Mouse (Mus musculus) heart, postnatal 0 days (tissue): Measurements from ENCODE around the gene Pcsk5. TPM values are rescaled to one million over a fixed set of nuclear protein-coding genes. Genes with fewer than 3 reads are reported as not detected.

Experiments used
- ATAC-seq: fragments of 200-750 bp; cut with Nextera tagmentation; 2 replicates; pipeline ENCODE4 v1.8.0; 2017; ENCODE audit warnings: low read depth, moderate number of reproducible peaks, moderate library complexity; ENCODE audit not compliant: insufficient read depth
- DNase-seq: peaks from one replicate; pipeline ENCODE4 v3.0.0-alpha.2; 2016; ENCODE audit warnings: low spot score
- H3K27ac ChIP-seq: fragments of 300-500 bp; sonication (generic); 2 replicates; pipeline ENCODE4 v1.5.1; 2014; ENCODE audit warnings: low read depth, mild to moderate bottlenecking
- H3K27me3 ChIP-seq: fragments of 300-500 bp; sonication (generic); 2 replicates; pipeline ENCODE4 v1.6.1; 2014; ENCODE audit warnings: low read length, mixed read lengths; ENCODE audit not compliant: control insufficient read depth, insufficient read depth
- H3K36me3 ChIP-seq: fragments of 300-500 bp; sonication (generic); replicated peaks from 2 replicates; pipeline ENCODE4 v1.6.1; 2014; ENCODE audit warnings: low read length, mixed read lengths; ENCODE audit not compliant: control insufficient read depth, insufficient read depth
- H3K4me1 ChIP-seq: fragments of 300-500 bp; sonication (generic); 2 replicates; pipeline ENCODE4 v1.6.1; 2014; ENCODE audit warnings: antibody characterized with exemption; ENCODE audit not compliant: control insufficient read depth, insufficient read depth
- H3K4me2 ChIP-seq: fragments of 300-500 bp; sonication (generic); 2 replicates; pipeline ENCODE4 v1.6.1; 2014; ENCODE audit warnings: low read depth, mild to moderate bottlenecking, low read length, moderate library complexity
- H3K4me3 ChIP-seq: fragments of 300-500 bp; sonication (generic); 2 replicates; pipeline ENCODE4 v1.5.1; 2014; ENCODE audit warnings: low read depth, low read length
- H3K9ac ChIP-seq: fragments of 300-500 bp; sonication (generic); replicated peaks from 2 replicates; pipeline ENCODE4 v1.6.1; 2014; ENCODE audit warnings: low read depth, low read length, mixed read lengths
- H3K9me3 ChIP-seq: fragments of 300-500 bp; sonication (generic); replicated peaks from 2 replicates; pipeline ENCODE4 v1.6.1; 2016; ENCODE audit warnings: low read length; ENCODE audit not compliant: control insufficient read depth
- CTCF ChIP-seq: IDR thresholded peaks from 2 replicates; pipeline ENCODE4 v1.5.1; 2016; ENCODE audit warnings: antibody characterized with exemption, control low read depth, low read depth
- EP300 ChIP-seq: IDR thresholded peaks from 2 replicates; pipeline ENCODE4 v1.6.1; 2016; ENCODE audit warnings: antibody characterized with exemption, low read depth
- WGBS: fragments of 180-500 bp; shearing (Covaris S2); extraction: QIAGEN DNeasy Blood & Tissue Kit; methylation state at CpG from one replicate; pipeline ENCODE4 v1.1.7; 2014; 5-methylcytosine and 5-hydroxymethylcytosine counted together
- polyA plus RNA-seq: library from polyadenylated mRNA; unstranded; fragments of >200 nt; fragmentation: Nextera tagmentation; extraction: Ambion mirVana; gene quantifications from 2 replicates; pipeline ENCODE4 v1.2.1, GENCODE M21; 2015
- total RNA-seq: library from RNA; depleted of rRNA; stranded (reverse); fragments of >200 nt; gene quantifications from 2 replicates; pipeline ENCODE4 v1.2.3, GENCODE M21; 2014; ENCODE audit warnings: low replicate concordance

Pcsk5 gene
- total and polyA plus RNA-seq, 2 experiments from 2014 or later: 4.8 to 7.9 TPM

DNA sequence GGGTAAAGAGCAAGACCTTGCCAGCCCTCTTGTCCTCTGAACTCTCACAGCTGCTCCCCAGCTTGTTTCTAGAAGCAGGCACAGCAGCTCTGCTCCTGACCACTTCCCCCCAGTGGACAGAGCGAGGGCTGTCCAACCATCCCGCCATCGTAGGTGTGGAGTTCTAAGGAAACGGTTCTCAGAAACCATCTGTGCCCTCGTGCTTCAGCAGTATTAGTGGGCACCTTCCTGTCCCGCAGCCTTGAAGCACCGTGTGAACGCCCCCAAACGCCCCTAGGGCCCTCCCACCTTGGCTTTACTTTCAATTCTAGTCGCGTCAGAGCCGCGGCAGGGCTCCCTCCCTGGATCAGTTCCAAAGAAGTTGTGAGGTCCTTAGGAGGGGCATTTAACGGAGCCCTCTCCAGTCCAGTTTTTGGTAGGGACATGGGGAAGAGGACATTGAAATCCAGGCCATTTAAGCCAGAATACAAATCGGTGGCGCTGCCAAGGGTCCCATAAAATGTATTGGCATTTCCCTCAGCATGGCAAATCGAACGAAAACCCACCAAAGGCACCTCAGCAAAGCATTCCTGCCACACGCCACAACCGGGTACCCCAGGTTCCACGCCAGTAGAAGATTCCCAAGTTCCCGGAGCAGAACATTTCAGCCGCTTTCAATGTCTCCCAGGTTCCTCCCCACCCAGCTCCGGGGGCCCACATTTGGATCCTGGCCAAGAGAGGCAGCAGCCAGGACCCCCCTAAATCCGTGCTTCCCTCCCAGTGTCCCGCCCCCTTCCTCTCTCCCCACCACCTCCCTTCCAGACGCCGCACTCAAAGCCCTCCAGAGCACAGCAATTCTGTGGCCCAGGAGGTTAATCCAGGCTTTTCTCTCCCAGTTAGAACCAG is 1.5 kb downstream of the Pcsk5 start:
- Histone ChIP-seq H3K4me3 (peak overlapping the region; percentile 68), H3K27ac (no peak overlapping the region), H3K36me3 (no peaks in the 10 kb centered on the region), H3K9ac (peak overlapping the region; percentile 63), H3K4me2 (peak overlapping the region; percentile 96), H3K9me3 (no peaks in the 10 kb centered on the region), H3K27me3 (no peaks in the 10 kb centered on the region), H3K4me1 (peaks cover 36% of the 10 kb centered on the region)
- ATAC-seq (no peak), DNase-seq (peak; percentile 32)
- TF ChIP-seq EP300 (no peak), CTCF (peak; percentile 38)
- under 1% methylated on average over 28 of the region's 28 CpGs for WGBS

DNA sequence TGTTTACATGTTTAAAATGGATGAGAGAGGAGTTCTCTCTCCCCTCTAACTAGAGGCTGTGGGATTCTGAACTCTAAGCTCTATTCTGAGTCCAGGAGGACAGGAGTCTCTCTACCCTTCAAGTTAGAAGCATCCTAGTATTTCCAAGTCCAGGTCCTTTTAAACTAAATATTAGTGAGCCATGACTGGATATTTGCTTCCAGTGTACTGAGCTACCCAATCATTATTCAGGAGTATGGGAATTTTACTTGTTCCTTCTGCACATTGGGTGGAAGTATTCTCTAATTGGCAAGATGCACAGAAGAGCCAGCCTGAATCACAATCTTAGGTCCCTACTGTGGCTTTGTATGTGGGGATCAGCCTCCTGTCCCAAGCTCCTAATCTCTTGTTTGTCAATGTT is 2.5 kb downstream of the Pcsk5 start:
- ATAC-seq (no peak), DNase-seq (no peak)
- H3K4me2 ChIP-seq: peak overlapping the region; percentile 96; the same call in 1 of the 2 replicates
- TF ChIP-seq CTCF: no peak
- no peak for TF ChIP-seq EP300
- H3K27ac ChIP-seq: no peak overlapping the region
- no peak overlapping the region for H3K4me3 ChIP-seq
- H3K9ac ChIP-seq: 0 out of 2 replicates have a peak overlapping the region, but pooled peaks have one; percentile 63
- H3K4me1 ChIP-seq: peaks cover 32% of the 10 kb centered on the region
- H3K9me3 ChIP-seq: no peaks in the 10 kb centered on the region
- H3K27me3 ChIP-seq: no peaks in the 10 kb centered on the region
- H3K36me3 ChIP-seq: no peaks in the 10 kb centered on the region

DNA sequence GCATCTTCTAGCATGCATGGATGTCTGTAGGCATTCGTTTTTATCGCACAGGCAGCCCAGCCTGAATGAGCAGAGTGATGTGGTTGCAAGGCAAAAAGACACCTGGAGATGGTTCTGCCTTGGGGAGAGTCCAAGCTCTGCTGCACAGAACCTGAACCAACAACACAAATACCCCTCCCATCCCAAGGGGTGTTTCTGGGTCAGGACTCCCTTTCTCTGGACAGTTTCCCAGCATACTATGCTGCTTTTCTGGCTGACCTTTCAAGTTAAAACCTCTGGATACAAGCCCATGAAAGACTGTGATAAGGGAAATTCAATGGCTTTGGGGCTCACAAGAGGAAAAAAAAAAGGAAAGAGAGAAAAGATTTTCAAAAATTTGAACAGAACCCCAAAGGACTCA is 6.1 kb downstream of the Pcsk5 start:
- Histone ChIP-seq H3K4me1 (peaks cover 14% of the 10 kb centered on the region), H3K27ac (no peak overlapping the region), H3K36me3 (no peaks in the 10 kb centered on the region), H3K9ac (no peak overlapping the region), H3K4me2 (no peak overlapping the region), H3K9me3 (no peaks in the 10 kb centered on the region), H3K4me3 (no peak overlapping the region), H3K27me3 (no peaks in the 10 kb centered on the region)
- ATAC-seq: no peak
- 79% methylated on average over 2 of the region's 2 CpGs for WGBS
- no peak for TF ChIP-seq CTCF
- TF ChIP-seq EP300: no peak
- DNase-seq: no peak

DNA sequence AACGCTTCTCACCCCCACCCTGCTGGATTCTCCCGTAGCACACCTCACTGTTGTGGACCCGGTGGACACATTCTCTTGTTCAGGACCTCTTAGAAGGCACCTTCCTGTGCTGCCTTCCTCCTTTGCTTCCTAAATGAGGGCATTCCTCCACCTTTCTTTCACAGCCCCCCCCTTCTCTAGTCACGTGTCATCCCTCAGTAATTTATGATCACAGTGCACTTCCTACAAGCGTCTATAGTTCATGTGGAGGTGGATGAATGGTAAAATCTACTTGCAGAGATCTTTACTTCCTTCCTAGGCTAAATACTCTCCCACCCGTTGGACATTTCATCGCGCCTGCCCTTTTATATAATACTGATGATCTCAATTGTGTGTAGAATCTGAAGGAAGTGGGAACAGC is 9.0 kb downstream of the Pcsk5 start:
- no peaks in the 10 kb centered on the region for H3K27me3 ChIP-seq
- WGBS: 69% methylated on average over 8 of the region's 8 CpGs
- no peak overlapping the region for H3K27ac ChIP-seq
- no peak for ATAC-seq
- TF ChIP-seq CTCF: no peak
- no peak for TF ChIP-seq EP300
- DNase-seq: no peak
- no peak overlapping the region for H3K9ac ChIP-seq
- H3K4me1 ChIP-seq: peaks cover 9% of the 10 kb centered on the region
- no peaks in the 10 kb centered on the region for H3K9me3 ChIP-seq
- H3K4me3 ChIP-seq: no peak overlapping the region
- H3K4me2 ChIP-seq: no peak overlapping the region
- H3K36me3 ChIP-seq: no peaks in the 10 kb centered on the region

DNA sequence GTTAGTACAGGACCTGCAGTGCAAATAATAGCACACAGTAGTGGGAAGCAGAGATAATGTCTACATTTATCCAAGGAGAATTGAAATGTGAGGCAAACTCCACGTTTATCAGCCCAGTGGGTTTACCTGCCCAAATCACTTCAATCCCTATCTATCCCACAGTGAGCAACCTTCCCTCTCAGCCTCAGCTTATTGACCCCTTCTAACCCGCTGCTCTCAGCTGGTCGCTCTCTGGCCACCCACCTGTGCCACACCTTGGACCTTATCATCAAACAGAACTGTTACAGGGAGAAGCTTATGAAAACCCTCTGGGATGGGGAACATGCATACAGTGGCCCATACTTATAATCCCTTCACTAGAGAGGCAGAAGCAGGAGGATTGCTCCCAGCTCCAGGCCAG is 10.7 kb downstream of the Pcsk5 start:
- Histone ChIP-seq H3K36me3 (no peaks in the 10 kb centered on the region), H3K27ac (no peak overlapping the region), H3K4me3 (no peak overlapping the region), H3K9me3 (no peaks in the 10 kb centered on the region), H3K4me2 (no peak overlapping the region), H3K9ac (no peak overlapping the region), H3K4me1 (peaks cover 5% of the 10 kb centered on the region), H3K27me3 (no peaks in the 10 kb centered on the region)
- WGBS: 79% methylated on average over 3 of the region's 3 CpGs
- DNase-seq (no peak), ATAC-seq (no peak)
- no peak for TF ChIP-seq EP300
- no peak for TF ChIP-seq CTCF
